Mouse (Mus musculus): Measurements from ENCODE around the gene Car7.

Gene Car7

DNA sequence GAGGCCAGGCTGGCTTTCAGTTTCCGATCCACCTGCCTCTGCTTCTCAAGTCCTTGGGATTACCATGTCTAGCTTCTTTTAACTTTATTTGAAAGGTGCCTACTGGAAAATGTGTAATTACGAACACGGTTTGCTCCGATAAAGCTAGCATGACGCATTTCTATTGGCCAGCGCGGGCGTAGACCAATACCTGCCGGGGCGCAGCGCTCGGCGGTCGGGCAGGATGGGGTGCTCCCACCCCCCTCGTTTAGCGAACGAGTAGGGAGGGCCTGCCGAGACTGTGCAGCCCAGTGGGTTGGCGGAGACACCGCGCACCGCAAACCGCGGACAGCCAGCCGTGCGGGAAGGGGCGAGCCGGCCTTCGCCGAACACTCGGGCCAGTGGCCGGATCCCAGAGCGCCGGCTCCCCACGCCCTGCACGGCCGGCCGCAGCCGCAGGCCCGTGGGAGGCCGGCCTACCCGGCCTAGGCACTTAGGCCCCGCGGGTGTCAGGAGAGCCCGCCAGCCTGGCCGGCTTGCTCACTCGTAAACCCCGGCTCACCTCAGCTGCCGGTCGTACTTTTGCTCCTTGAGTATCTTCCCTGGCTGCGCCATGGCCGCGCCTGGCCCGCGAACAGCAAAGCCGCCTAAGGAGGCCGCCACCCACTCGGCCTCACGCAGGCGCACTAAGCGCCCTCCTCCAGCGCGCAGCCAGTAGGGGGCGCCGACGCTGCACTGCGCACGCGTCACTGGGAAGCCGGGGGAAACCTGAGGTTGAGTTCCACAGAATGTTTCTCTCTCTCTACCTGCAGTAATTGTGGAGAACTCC is at the start of gene Car7, which contains the start of gene Nae1:
Car7 (plus strand) TSS at position 719 of the 808 bp plus-strand sequence.
Nae1 (minus strand) TSS at position 667 of the 808 bp plus-strand sequence.
- DNase-seq (ENCODE audit: low spot score in 2 of 2): peak; percentile 85 to 94

DNA sequence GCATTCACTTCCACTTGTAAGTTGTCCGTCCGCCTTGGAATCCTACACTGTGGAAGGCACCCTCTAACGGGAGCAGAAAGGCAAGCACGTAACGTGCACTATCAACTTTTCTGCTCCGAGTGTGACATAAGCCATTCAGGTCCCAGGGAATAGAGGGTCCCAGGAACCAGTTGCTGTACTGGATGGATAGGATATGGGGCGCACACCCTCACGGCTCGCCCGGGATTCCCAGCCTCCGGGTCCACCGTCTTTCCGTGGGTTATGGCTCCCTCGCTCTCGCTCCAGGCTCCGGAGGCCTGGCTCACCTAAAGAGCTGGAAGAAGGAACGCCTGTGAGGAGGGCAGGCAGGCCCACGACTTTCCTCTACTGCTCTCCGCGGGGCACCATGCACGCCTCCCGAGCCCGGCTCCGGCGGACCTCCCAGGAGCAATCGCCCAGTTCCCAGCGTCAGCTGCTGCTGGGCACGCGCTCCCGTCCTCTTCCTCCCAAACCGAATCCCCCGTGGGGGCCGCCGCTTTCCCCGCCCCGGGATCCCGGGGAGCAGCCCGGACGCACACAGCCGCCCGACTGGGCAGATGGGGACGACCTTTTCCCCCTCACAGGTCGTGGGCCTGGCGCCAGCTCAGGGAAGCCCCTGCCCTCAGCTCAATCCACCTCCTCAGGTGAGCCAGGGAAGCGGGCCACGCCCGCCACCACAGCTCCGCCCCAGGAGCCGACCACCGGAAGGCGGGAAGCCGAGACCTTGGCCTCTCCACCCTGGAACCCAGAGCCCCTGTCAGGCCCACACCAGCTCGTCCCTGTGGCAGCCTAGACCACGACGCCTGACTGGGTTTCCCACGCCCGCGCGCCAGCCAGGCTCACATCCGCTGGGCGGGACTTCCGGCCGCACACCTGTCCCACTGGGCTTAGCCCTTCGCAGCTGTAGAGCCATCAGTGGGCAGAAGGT is 25.2 kb upstream of the Car7 start, which contains the start of gene Terb1:
Terb1 (minus strand) TSS at position 850 of the 946 bp plus-strand sequence.
- peak in 1 of 2 experiments; percentile 32 for DNase-seq (ENCODE audit: low spot score in 2 of 2)

GRCm38 (mm10) chr8:104510134-104510533 is 24.4 kb upstream of the Car7 start:
- no peak for DNase-seq (ENCODE audit: low spot score in 2 of 2)

DNA sequence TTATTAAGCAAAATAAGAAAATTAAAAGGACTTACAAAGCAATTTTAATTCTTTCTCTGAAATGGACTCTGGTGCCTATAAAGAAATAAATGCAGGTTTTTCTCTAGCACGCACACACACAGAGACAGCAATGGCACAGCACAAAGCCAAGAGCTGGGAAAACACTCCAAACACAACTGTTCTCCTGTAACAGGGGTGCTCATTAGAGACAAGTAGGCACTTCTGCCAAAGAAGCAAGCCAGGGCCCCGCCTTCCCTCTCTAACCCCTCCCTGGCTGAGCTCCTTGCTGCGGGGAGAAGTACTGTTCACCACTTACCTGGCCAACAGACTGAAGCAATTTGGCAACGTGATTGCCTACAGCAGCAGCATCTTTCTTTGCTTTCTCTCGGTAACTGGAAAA is 16.6 kb upstream of the Car7 start:
- no peak for DNase-seq (ENCODE audit: low spot score in 2 of 2)

- DNase-seq (ENCODE audit: low spot score in 2 of 2): no peak
These were observed 4.8 kb upstream of the Car7 start for GRCm38 (mm10) chr8:104529671-104530070.

GRCm38 (mm10) chr8:104533551-104533950 is 938 bp upstream of the Car7 start:
- no peak for DNase-seq (ENCODE audit: low spot score in 2 of 2)

GRCm38 (mm10) chr8:104534779-104535141 is 271 bp downstream of the Car7 start:
- peak; percentile 17 to 21 for DNase-seq (ENCODE audit: low spot score in 2 of 2)

DNA sequence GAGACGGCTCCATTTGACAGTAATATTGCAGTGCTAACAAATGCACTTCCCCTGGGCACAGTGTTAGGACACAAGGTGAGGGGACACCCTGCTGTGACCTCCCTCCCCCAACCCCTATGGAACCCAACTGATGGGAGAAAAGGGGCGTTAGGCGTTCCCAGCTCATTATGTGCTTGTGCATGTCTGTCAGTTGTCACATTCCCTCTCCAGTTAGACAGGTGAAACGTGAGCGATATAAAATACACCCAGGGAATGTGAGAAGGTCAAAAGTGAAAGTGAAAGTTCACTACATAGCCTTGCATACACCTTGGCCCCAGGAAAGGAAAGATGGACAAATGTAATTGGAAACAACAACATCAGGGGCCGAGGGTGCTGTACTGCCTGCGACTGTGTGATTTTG is 889 bp downstream of the Car7 start:
- DNase-seq (ENCODE audit: low spot score in 2 of 2): no peak

DNA sequence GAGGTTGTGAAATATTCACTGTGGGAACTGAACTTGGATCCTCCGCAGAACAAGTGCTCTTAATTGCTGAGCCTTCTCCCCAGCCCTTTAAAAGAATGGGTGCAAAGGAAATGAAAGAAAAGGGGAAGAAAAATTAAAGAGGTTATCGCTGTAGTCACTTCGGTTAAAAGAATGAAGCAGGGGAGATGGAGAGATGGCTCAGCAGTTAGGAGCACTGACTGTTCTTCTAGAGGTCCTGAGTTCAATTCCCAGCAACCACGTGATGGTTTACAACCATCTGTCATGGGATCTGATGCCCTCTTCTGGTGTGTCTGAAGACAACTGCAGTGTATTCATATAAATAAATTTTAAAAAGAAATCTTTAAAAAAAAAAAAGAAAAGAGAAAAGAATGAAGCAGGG is 1.5 kb downstream of the Car7 start:
- DNase-seq (ENCODE audit: low spot score in 2 of 2): no peak

DNA sequence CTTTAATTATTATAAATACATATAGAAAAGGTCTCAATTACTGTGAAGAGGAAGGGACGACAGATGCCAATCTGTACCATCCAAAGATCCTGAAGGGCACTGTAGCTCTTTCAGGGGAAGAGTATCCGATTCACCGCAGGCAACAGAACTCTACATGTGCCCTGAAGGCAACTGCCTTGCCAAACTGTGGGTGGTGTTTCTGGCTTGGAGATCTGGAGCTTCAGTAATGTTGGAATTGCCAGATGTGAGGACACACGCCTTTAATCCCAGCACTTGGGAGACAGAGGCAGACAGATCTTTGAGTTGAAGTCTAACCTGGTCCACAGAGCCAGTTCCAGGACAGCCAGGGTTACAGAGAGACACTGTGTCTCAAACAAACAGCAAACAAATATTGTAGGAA is 4.4 kb downstream of the Car7 start:
- no peak for DNase-seq (ENCODE audit: low spot score in 2 of 2)

DNA sequence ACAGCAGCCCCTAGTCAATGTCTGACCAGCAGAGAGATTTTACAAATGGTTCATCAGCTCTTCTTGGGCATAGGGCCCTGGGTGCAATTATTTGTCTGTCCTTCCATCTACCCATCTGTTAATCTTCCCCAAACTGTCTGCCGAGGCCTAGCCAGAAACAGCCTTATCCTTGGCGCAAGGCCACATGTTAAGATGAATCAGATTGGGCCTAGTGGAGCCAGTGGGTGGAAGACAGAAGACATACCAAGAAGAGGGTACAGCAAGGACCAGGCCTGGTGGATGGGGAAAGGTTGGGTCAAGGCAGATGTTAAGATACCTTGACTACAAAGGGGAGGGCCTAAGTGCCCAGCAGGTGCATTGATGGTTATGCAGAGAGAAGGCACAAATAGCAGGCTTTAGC is 5.1 kb downstream of the Car7 start:
- DNase-seq (ENCODE audit: low spot score in 2 of 2): no peak

DNA sequence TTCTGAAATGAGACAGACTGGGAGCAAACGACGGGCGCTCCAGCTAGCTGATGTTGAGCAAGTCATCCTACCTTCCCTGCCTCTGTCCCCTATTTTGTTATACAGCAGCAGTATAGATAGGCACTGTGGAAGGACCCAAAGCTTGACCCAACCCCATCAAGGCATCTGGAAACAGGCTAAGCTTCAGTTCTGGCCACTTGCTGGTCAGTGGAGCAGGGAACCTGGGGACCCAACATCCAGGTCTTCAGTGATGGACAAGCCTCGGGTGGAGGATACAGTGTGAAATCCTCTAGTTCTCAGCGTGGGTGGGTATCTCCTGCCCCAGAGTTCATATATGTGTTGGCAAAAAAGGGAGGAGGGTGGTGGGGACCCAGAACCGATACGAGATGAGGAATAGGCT is 5.7 kb downstream of the Car7 start:
- DNase-seq (ENCODE audit: low spot score in 2 of 2): no peak

DNA sequence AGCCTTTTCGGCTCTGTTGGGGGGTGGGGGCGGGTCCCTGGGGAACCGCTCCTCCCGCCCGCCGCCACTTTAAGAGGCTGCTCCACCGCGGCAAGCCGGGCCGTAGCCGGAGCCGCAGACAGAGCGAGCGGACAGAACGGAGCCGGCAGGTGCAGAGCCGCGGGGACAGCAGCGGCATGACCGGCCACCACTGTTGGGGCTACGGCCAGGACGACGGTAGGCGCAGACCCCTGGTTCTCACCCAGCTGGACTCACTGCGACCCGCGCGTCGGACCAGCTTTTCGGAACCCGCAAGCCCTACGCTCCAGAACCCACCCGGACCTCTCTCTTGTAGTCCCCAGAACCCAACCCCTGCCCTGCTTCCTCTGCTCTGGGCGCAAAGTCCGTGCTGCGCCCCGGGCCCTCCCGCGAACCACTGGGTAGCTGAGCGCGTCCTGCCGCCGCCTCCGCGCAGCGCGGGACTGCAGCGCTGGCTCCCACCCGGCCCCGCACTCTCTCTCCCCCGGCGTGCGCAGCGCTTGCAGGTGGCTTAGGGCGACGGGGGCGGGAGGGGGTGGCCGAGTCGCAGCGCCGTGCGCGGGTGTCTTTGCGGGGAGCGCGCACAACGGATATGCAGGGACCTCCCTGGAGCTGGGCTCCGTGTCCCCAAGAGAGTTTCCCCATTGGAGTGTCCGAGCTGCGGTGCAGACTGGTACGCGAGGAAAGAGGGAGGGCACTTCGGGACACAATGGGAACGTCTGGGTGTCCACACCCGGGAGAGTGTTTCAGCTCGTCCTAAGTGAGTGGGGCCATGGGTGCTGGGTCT is 6.4 kb downstream of the Car7 start:
- no peak for DNase-seq (ENCODE audit: low spot score in 2 of 2)

- no peak for DNase-seq (ENCODE audit: low spot score in 2 of 2)
These were observed 7.0 kb downstream of the Car7 start for GRCm38 (mm10) chr8:104541515-104541880.

- no peak for DNase-seq (ENCODE audit: low spot score in 2 of 2)
These were observed 7.7 kb downstream of the Car7 start for GRCm38 (mm10) chr8:104542160-104542559.

DNA sequence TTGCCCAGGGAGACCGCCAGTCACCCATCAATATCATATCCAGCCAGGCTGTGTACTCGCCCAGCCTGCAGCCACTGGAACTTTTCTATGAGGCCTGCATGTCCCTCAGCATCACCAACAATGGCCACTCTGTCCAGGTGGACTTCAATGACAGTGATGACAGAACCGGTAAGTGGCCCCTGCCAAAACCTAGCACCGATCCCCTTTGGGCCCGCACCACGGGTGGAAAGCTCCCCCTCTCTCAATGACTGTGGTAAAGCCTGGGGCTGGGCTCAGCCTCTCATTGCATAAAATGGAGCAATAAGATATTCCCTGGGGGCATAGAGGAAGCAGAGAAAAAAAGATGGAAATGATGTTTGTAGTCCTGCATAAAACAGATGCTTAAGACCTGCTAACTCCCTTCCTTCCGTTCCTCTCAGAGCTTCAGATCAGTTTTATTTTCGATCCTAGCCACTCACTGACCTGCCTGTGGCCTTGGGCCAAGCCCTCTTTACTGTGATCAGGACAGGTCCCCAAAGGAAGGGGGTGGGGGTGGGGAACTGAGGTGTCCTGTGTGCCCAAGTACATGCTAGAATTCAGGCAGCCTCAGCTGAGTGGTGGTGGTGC is 9.1 kb downstream of the Car7 start:
- no peak for DNase-seq (ENCODE audit: low spot score in 2 of 2)

- DNase-seq (ENCODE audit: low spot score in 2 of 2): no peak
These were observed 20.7 kb downstream of the Car7 start for GRCm38 (mm10) chr8:104555191-104555590.

DNA sequence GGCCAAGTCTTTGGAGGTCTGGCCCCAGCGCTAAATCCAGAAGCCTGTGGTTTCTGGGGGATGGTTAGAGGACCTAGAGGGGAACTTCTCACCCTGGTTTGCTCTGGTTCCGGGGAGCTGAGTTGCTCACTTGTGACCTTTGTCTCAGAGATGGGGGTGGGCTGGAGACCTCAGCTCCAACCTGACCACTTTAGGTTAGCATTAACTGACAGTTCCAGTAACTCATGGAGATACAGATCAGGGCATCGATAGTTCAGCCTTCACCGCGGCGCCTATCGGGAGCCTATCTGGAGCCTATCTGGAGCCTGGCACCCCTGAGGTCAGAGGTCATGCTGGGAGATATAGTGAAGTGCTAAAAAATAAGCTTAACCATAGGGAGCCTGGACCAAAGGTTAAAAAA is 22.7 kb downstream of the Car7 start:
- no peak for DNase-seq (ENCODE audit: low spot score in 2 of 2)

GRCm38 (mm10) chr8:104560731-104561130 is 26.2 kb downstream of the Car7 start:
- no peak for DNase-seq (ENCODE audit: low spot score in 2 of 2)

DNA sequence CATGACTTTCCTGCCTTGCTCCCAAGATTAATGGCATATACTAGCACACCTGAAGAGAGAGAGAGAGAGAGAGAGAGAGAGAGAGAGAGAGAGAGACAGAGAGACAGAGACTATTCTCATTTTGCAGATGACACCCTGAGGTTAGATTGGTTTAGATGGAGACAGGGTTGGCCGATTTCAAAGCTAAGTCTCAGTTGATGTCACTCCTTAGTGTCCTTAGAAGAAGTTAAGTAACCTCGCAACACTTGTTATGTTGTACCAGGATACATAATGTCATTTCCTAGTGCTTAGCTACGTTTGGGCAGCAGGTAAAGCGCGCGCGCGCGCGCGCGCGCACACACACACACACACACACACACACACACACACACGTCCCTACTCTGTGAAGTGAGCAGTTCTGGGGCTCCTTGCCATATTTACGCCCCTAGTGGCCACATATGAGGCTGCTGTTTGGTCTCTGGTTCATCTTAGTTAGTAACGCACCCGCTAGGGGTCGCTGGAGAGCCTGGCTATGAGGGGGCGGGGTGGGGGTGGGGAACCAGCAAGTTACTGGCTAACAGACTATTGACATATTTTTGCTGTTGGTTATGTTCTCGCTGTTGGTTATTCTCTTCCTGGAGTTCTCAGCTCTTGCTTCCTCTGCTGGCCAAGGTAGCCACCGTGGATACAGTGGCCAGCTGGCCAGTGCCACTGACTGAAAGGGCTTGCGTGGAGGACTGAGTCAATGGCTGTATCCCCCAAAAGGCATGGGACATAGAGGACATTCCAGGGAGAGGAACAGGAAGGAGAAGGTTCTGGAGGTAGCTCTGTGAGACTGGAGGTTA is 30.4 kb downstream of the Car7 start:
- DNase-seq (ENCODE audit: low spot score in 2 of 2): peak; percentile 67 to 90

GRCm38 (mm10) chr8:104565457-104565798 is 30.9 kb downstream of the Car7 start:
- no peak for DNase-seq (ENCODE audit: low spot score in 2 of 2)
